Mouse (Mus musculus) embryonic fibroblast, embryonic 13.5 days (primary cell): Measurements from ENCODE around the gene Zfp830. TPM values are rescaled to one million over a fixed set of nuclear protein-coding genes. Genes with fewer than 3 reads are reported as not detected.

Experiments used
- H3K27ac ChIP-seq: 2 replicates; pipeline ENCODE4 v1.5.1; 2012; ENCODE audit warnings: low read length, control low read depth, inconsistent platforms; ENCODE audit not compliant: insufficient read depth
- H3K4me1 ChIP-seq: 2 replicates; pipeline ENCODE4 v1.6.1; 2011; ENCODE audit warnings: low read length; ENCODE audit not compliant: control insufficient read depth, insufficient read depth
- H3K4me3 ChIP-seq: 2 replicates; pipeline ENCODE4 v1.5.1; 2011; ENCODE audit warnings: mild to moderate bottlenecking, control low read depth, low read length; ENCODE audit not compliant: insufficient read depth
- CTCF ChIP-seq: IDR thresholded peaks from 2 replicates; pipeline ENCODE4 v1.5.1; 2011; ENCODE audit warnings: mild to moderate bottlenecking, control low read depth, low read length, moderate library complexity, borderline replicate concordance; ENCODE audit not compliant: insufficient read depth
- POLR2A ChIP-seq: IDR thresholded peaks from 2 replicates; pipeline ENCODE4 v1.6.1; 2011; ENCODE audit warnings: low read depth, mild to moderate bottlenecking, control low read depth, low read length, moderate library complexity
- polyA plus RNA-seq: library from polyadenylated mRNA; stranded (reverse); fragments of >200 nt; gene quantifications from 2 replicates; pipeline ENCODE4 v1.2.4, GENCODE M21; 2011; ENCODE audit warnings: low read depth; ENCODE audit not compliant: missing spikeins, insufficient read length

Zfp830 gene
- polyA plus RNA-seq = 13.3 and 13.6 TPM in 2 replicates

GRCm38 (mm10) chr11:82763742-82764437 lies at the start of gene Zfp830, which contains the start of gene Cct6b:
Gene Zfp830, plus strand, starts transcription at chr11:82764345.
Gene Cct6b, minus strand, starts transcription at chr11:82764321.
- Histone ChIP-seq H3K4me1 (no peaks in the 10 kb centered on the region), H3K4me3 (peak within 1 kb of the TSS; percentile 91), H3K27ac (peak within 1 kb of the TSS; percentile 77)
- TF ChIP-seq POLR2A (peak; percentile 99), CTCF (no peak)

GRCm38 (mm10) chr11:82719294-82719693 lies 44.9 kb upstream of the Zfp830 start:
- Histone ChIP-seq H3K27ac (no peak overlapping the region), H3K4me1 (no peaks in the 10 kb centered on the region), H3K4me3 (no peak overlapping the region)
- TF ChIP-seq POLR2A = no peak
- no peak for TF ChIP-seq CTCF

GRCm38 (mm10) chr11:82726862-82727261 lies 37.3 kb upstream of the Zfp830 start:
- TF ChIP-seq CTCF = no peak
- TF ChIP-seq POLR2A = no peak
- no peaks in the 10 kb centered on the region for H3K4me1 ChIP-seq
- H3K4me3 ChIP-seq = no peak overlapping the region
- no peak overlapping the region for H3K27ac ChIP-seq

- Histone ChIP-seq H3K4me3 (no peak overlapping the region), H3K4me1 (no peaks in the 10 kb centered on the region)
- no peak for TF ChIP-seq CTCF
- no peak for TF ChIP-seq POLR2A
Measured at GRCm38 (mm10) chr11:82734227-82734626, 29.9 kb upstream of the Zfp830 start.

GRCm38 (mm10) chr11:82739006-82739405 lies 25.1 kb upstream of the Zfp830 start:
- Histone ChIP-seq H3K4me1 (no peaks in the 10 kb centered on the region), H3K4me3 (no peak overlapping the region), H3K27ac (no peak overlapping the region)
- TF ChIP-seq POLR2A (no peak), CTCF (no peak)

More at GRCm38 (mm10) chr11:82734227-82734626, 29.9 kb upstream of the Zfp830 start:
- H3K27ac ChIP-seq = no peak overlapping the region

- Histone ChIP-seq H3K4me1 (no peaks in the 10 kb centered on the region), H3K27ac (no peak overlapping the region), H3K4me3 (no peak overlapping the region)
- TF ChIP-seq CTCF (no peak), POLR2A (no peak)
Measured at GRCm38 (mm10) chr11:82746138-82746537, 18.0 kb upstream of the Zfp830 start.

- TF ChIP-seq CTCF = no peak
- no peak for TF ChIP-seq POLR2A
- H3K4me1 ChIP-seq = no peaks in the 10 kb centered on the region
- no peak overlapping the region for H3K27ac ChIP-seq
- no peak overlapping the region for H3K4me3 ChIP-seq
Measured at GRCm38 (mm10) chr11:82746857-82747366, 17.2 kb upstream of the Zfp830 start.

- Histone ChIP-seq H3K27ac (no peak overlapping the region), H3K4me3 (no peak overlapping the region)
Measured at GRCm38 (mm10) chr11:82752349-82753115, 11.6 kb upstream of the Zfp830 start.

GRCm38 (mm10) chr11:82755919-82756318 lies 8.2 kb upstream of the Zfp830 start:
- Histone ChIP-seq H3K4me1 (no peaks in the 10 kb centered on the region), H3K27ac (no peak overlapping the region), H3K4me3 (no peak overlapping the region)
- TF ChIP-seq CTCF (no peak), POLR2A (no peak)

More at GRCm38 (mm10) chr11:82752349-82753115, 11.6 kb upstream of the Zfp830 start:
- TF ChIP-seq CTCF (no peak), POLR2A (no peak)
- H3K4me1 ChIP-seq = no peaks in the 10 kb centered on the region
